Mouse (Mus musculus) erythroblast, embryonic 14.5 days (primary cell): ENCODE measurements at regions not wholly inside any gene's neighbourhood (a gene's known extent, or its start where the extent isn't known, plus 50 kb on each side); places are given as distances from the start of the nearest gene placed in this dataset.

Experiments
- H3K27me3 ChIP-seq: 2 replicates; pipeline ENCODE4 v1.6.1; 2012; ENCODE audit warnings: inconsistent platforms; ENCODE audit not compliant: control insufficient read depth
- H3K36me3 ChIP-seq: 2 replicates; pipeline ENCODE4 v1.6.1; 2012; ENCODE audit warnings: mild to moderate bottlenecking, inconsistent platforms; ENCODE audit not compliant: control insufficient read depth
- H3K4me1 ChIP-seq: 2 replicates; pipeline ENCODE4 v1.6.1; 2012; ENCODE audit warnings: inconsistent platforms; ENCODE audit not compliant: control insufficient read depth
- H3K4me3 ChIP-seq: replicated peaks from 2 replicates; pipeline ENCODE3; 2012; ENCODE audit warnings: moderate library complexity, mild to moderate bottlenecking, inconsistent platforms
- H3K9me3 ChIP-seq: 2 replicates; pipeline ENCODE4 v1.6.1; 2012; ENCODE audit warnings: low read length, inconsistent platforms, mixed read lengths; ENCODE audit not compliant: control insufficient read depth
- GATA1 ChIP-seq: IDR thresholded peaks from 2 replicates; pipeline ENCODE4 v1.6.1; 2012; ENCODE audit warnings: low read length, inconsistent platforms, mixed read lengths
- TAL1 ChIP-seq: IDR thresholded peaks from 3 replicates; pipeline ENCODE4 v1.6.1; 2012; ENCODE audit warnings: low read length, inconsistent platforms, mixed read lengths

GRCm38 (mm10) chr10:37212350-37213035 lies 73.8 kb upstream of the Marcks start:
- TF ChIP-seq GATA1 (no peak), TAL1 (no peak)
- peaks cover 3% of the 10 kb centered on the region for H3K4me1 ChIP-seq
- H3K9me3 ChIP-seq: no peaks in the 10 kb centered on the region
- no peaks in the 10 kb centered on the region for H3K36me3 ChIP-seq
- H3K27me3 ChIP-seq: no peaks in the 10 kb centered on the region
- no peak overlapping the region for H3K4me3 ChIP-seq

GRCm38 (mm10) chr10:37211305-37211704 lies 72.6 kb upstream of the Marcks start:
- no peak for TF ChIP-seq GATA1
- no peak for TF ChIP-seq TAL1

GRCm38 (mm10) chr10:37210223-37210622 lies 71.5 kb upstream of the Marcks start:
- TF ChIP-seq GATA1 (no peak), TAL1 (no peak)
- no peak overlapping the region for H3K4me3 ChIP-seq
- H3K27me3 ChIP-seq: no peaks in the 10 kb centered on the region
- H3K4me1 ChIP-seq: peaks cover 3% of the 10 kb centered on the region
- H3K36me3 ChIP-seq: no peaks in the 10 kb centered on the region
- H3K9me3 ChIP-seq: no peaks in the 10 kb centered on the region

More at GRCm38 (mm10) chr10:37211305-37211704, 72.6 kb upstream of the Marcks start:
- no peaks in the 10 kb centered on the region for H3K9me3 ChIP-seq
- H3K4me3 ChIP-seq: no peak overlapping the region
- H3K36me3 ChIP-seq: no peaks in the 10 kb centered on the region
- H3K27me3 ChIP-seq: no peaks in the 10 kb centered on the region
- H3K4me1 ChIP-seq: peaks cover 3% of the 10 kb centered on the region

GRCm38 (mm10) chr10:37206986-37207385 lies 68.3 kb upstream of the Marcks start:
- Histone ChIP-seq H3K27me3 (no peaks in the 10 kb centered on the region), H3K9me3 (no peaks in the 10 kb centered on the region), H3K4me1 (no peaks in the 10 kb centered on the region), H3K36me3 (no peaks in the 10 kb centered on the region), H3K4me3 (no peak overlapping the region)
- TF ChIP-seq TAL1 (no peak), GATA1 (no peak)

- TF ChIP-seq GATA1 (no peak), TAL1 (no peak)
- Histone ChIP-seq H3K4me1 (no peaks in the 10 kb centered on the region), H3K27me3 (no peaks in the 10 kb centered on the region), H3K4me3 (no peak overlapping the region), H3K36me3 (no peaks in the 10 kb centered on the region), H3K9me3 (no peaks in the 10 kb centered on the region)
Observed at GRCm38 (mm10) chr10:37206546-37206945, 67.8 kb upstream of the Marcks start.

- H3K9me3 ChIP-seq: no peaks in the 10 kb centered on the region
- TF ChIP-seq TAL1 (no peak), GATA1 (no peak)
- H3K27me3 ChIP-seq: no peaks in the 10 kb centered on the region
- no peaks in the 10 kb centered on the region for H3K4me1 ChIP-seq
- no peak overlapping the region for H3K4me3 ChIP-seq
- no peaks in the 10 kb centered on the region for H3K36me3 ChIP-seq
Observed at GRCm38 (mm10) chr10:37203709-37204108, 65.0 kb upstream of the Marcks start.

- no peaks in the 10 kb centered on the region for H3K36me3 ChIP-seq
- no peak overlapping the region for H3K4me3 ChIP-seq
- no peaks in the 10 kb centered on the region for H3K9me3 ChIP-seq
- no peaks in the 10 kb centered on the region for H3K27me3 ChIP-seq
- TF ChIP-seq GATA1 (no peak), TAL1 (no peak)
- H3K4me1 ChIP-seq: no peaks in the 10 kb centered on the region
Observed at GRCm38 (mm10) chr10:37194798-37195453, 56.2 kb upstream of the Marcks start.

- TF ChIP-seq GATA1 (no peak), TAL1 (no peak)
- no peaks in the 10 kb centered on the region for H3K4me1 ChIP-seq
- no peaks in the 10 kb centered on the region for H3K36me3 ChIP-seq
- H3K4me3 ChIP-seq: no peak overlapping the region
- no peaks in the 10 kb centered on the region for H3K9me3 ChIP-seq
- no peaks in the 10 kb centered on the region for H3K27me3 ChIP-seq
Observed at GRCm38 (mm10) chr10:37194131-37194797, 55.5 kb upstream of the Marcks start.

- Histone ChIP-seq H3K36me3 (no peaks in the 10 kb centered on the region), H3K4me1 (no peaks in the 10 kb centered on the region), H3K4me3 (no peak overlapping the region), H3K9me3 (no peaks in the 10 kb centered on the region), H3K27me3 (no peaks in the 10 kb centered on the region)
- TF ChIP-seq TAL1: no peak
- TF ChIP-seq GATA1: no peak
Observed at GRCm38 (mm10) chr10:37192661-37193060, 53.9 kb upstream of the Marcks start.
